Mouse (Mus musculus) gastrocnemius, postnatal 25 days (tissue): Measurements from ENCODE around the gene Rbm17. TPM values are rescaled to one million over a fixed set of nuclear protein-coding genes. Genes with fewer than 3 reads are reported as not detected.
"Not testable (repeated sequence)": the region's sequence is repeated elsewhere in the genome, so short reads cannot be mapped to it uniquely, and the experiment has no call there.

Experiments used
- DNase-seq: peaks from one replicate; pipeline ENCODE4 v3.0.0; 2022
- total RNA-seq, 2 experiments: library from RNA; stranded (reverse); gene quantifications; 1 replicate in 1 of 2; 2 replicates in 1 of 2; pipeline ENCODE4 v1.2.3; 2021

Gene Rbm17
- total RNA-seq, 2 experiments from 2014 or later: 44.1 to 55.2 TPM

DNA sequence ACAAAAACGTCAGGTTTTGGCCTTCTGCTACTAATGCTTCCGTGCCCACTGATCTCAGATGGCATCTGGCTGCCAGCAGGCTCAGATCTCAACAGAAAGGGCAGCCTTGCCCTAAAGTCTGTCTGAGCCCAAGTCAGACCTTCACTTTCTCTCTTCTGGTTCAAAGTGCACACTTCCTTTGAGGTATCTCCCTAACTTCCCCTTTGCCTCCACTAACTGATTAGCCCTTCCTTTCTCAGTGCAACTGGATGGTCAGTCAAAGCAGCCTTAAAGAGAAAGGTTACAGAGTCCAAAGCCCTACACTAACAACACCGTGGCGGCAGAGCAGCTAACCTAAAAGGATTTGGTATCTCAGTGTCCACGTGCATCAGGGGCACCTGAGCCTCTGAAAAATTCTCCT is 59.6 kb downstream of the Rbm17 start:
- no peak for DNase-seq

- no peak for DNase-seq
These were observed 60.8 kb downstream of the Rbm17 start for GRCm38 (mm10) chr2:11543158-11543557.

GRCm38 (mm10) chr2:11542640-11543039 is 61.3 kb downstream of the Rbm17 start:
- peak; percentile 63 for DNase-seq

- DNase-seq: no peak
These were observed 61.8 kb downstream of the Rbm17 start for GRCm38 (mm10) chr2:11542121-11542520.

GRCm38 (mm10) chr2:11541528-11541927 is 62.4 kb downstream of the Rbm17 start:
- not testable (repeated sequence) for DNase-seq

DNA sequence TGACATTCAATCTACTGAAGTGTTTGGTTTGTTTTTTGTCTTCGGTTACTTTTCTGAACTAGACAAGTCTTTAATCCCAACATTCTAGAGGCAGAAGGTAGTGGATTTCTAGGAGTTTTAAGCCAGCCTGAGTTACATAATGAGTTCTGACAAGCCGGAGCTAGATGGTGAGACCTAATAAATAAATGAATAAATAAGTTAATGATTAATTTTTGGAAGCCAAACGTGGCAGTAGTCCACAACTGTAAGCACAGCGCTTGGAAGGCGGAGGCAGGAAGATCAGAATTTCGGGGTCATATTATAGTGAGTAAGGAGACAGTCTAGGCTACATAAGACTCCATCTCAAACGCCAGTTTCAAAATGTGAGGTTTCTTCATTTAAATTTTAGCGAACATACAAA is 68.0 kb downstream of the Rbm17 start:
- DNase-seq: no peak

Other genes with a start within 250 kb of the Rbm17 start
- gene Pfkfb3, start 50.1 kb downstream of the Rbm17 start, total RNA-seq: 100 to 1,000 TPM in 1 of 2 experiments, 10 to 100 TPM in 1; 46.4 to 185 TPM
- gene Gm17490, start 22.1 kb upstream of the Rbm17 start, total RNA-seq: not detected
- under 1 TPM; 0.35 to 0.46 TPM for gene Il2ra, start 38.7 kb upstream of the Rbm17 start, total RNA-seq
- gene Il15ra, start 101.1 kb upstream of the Rbm17 start, total RNA-seq: 10 to 100 TPM; 24.7 to 26.6 TPM
- 10 to 100 TPM; 29.9 to 30.1 TPM for gene Fbh1, start 173.4 kb upstream of the Rbm17 start, total RNA-seq
- gene Ankrd16, start 173.7 kb upstream of the Rbm17 start, total RNA-seq: 10 to 100 TPM; 25.1 to 25.5 TPM